Mouse (Mus musculus): Measurements from ENCODE around the gene Gnb4.

DNA sequence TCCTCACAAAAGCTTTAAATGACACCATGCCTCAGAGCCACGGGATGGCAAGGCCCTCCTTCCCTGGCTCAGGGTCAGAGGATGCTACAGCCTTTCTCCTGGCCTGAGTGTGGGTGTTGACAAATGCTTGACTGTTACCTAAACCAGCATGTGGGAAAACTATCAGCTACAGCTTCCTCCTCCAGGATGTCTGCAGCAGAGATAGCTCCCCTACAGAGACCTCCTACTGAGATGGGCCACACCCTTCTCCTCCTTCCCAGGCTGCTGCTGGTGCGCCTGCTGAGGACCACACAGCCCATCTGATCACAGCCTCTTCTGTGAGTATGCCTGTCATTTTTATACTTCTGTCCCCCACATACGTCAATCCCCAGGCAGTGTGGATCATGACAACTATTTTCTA is 17.1 kb downstream of the Gnb4 start:
- TF ChIP-seq GATA1 (IDR thresholded peaks at IDR 0.05; ENCODE audit: low read length) (no peak), TAL1 (IDR thresholded peaks at IDR 0.05; ENCODE audit: low read length) (no peak)
